Mouse (Mus musculus): Measurements from ENCODE around the gene Ap4e1. TPM values are rescaled to one million over a fixed set of nuclear protein-coding genes. Genes with fewer than 3 reads are reported as not detected.

Ap4e1 gene
- 17.1 and 18.7 TPM in 2 replicates for total RNA-seq (2014; rRNA removed)
- polyA plus RNA-seq (2015; fragmentation: Nextera tagmentation; extraction: Ambion mirVana), result 2.9 and 5.8 TPM in 2 replicates

- peak; percentile 96 for ATAC-seq
- WGBS, result under 1% methylated on average over 39 of the region's 40 CpGs
- Histone ChIP-seq H3K9ac (peak within 1 kb of the TSS; percentile 88), H3K36me3 (ENCODE audit: insufficient read depth) (peaks cover 16% of the 10 kb centered on the region), H3K4me1 (ENCODE audit: insufficient read depth) (peaks cover 8% of the 10 kb centered on the region), H3K9me3 (ENCODE audit: low read length) (no peaks in the 10 kb centered on the region), H3K4me2 (ENCODE audit: low read depth) (peak within 1 kb of the TSS; percentile 57), H3K4me3 (ENCODE audit: low read depth, low read length) (peak within 1 kb of the TSS; percentile 66), H3K27me3 (ENCODE audit: insufficient read depth, low read length) (no peaks in the 10 kb centered on the region), H3K27ac (ENCODE audit: low read depth, low read length) (peak within 1 kb of the TSS; percentile 51)
- DNase-seq, result peak; percentile 98
- TF ChIP-seq CTCF (IDR thresholded peaks at IDR 0.05; ENCODE audit: low read depth), result peak; percentile 95
Observed at GRCm38 (mm10) chr2:127008469-127008998, at the start of gene Ap4e1. Gene Ap4e1, plus strand, starts transcription at chr2:127008717.

- WGBS, result 77% methylated on average over 2 of the region's 2 CpGs
- Histone ChIP-seq H3K4me3 (ENCODE audit: low read depth, low read length) (no peak overlapping the region), H3K4me2 (ENCODE audit: low read depth) (no peak overlapping the region), H3K4me1 (ENCODE audit: insufficient read depth) (no peaks in the 10 kb centered on the region), H3K36me3 (ENCODE audit: insufficient read depth) (no peaks in the 10 kb centered on the region), H3K9me3 (ENCODE audit: low read length) (no peaks in the 10 kb centered on the region), H3K27ac (ENCODE audit: low read depth, low read length) (no peak overlapping the region), H3K27me3 (ENCODE audit: insufficient read depth, low read length) (no peaks in the 10 kb centered on the region), H3K9ac (no peak overlapping the region)
- no peak for TF ChIP-seq CTCF (IDR thresholded peaks at IDR 0.05; ENCODE audit: low read depth)
- ATAC-seq, result no peak
- DNase-seq, result no peak
Observed at GRCm38 (mm10) chr2:126961696-126962095, 46.8 kb upstream of the Ap4e1 start.

GRCm38 (mm10) chr2:126977428-126977827 lies 31.1 kb upstream of the Ap4e1 start:
- no peaks in the 10 kb centered on the region for H3K27me3 ChIP-seq (ENCODE audit: insufficient read depth, low read length)
- TF ChIP-seq CTCF (IDR thresholded peaks at IDR 0.05; ENCODE audit: low read depth), result no peak
- no peak overlapping the region for H3K27ac ChIP-seq (ENCODE audit: low read depth, low read length)
- H3K4me1 ChIP-seq (ENCODE audit: insufficient read depth), result no peaks in the 10 kb centered on the region
- no peak overlapping the region for H3K9ac ChIP-seq
- H3K4me2 ChIP-seq (ENCODE audit: low read depth), result no peak overlapping the region
- DNase-seq (no peak), ATAC-seq (no peak)
- WGBS, result 63% methylated on average over 6 of the region's 6 CpGs
- no peaks in the 10 kb centered on the region for H3K36me3 ChIP-seq (ENCODE audit: insufficient read depth)
- H3K9me3 ChIP-seq (ENCODE audit: low read length), result no peaks in the 10 kb centered on the region
- no peak overlapping the region for H3K4me3 ChIP-seq (ENCODE audit: low read depth, low read length)

- Histone ChIP-seq H3K27ac (ENCODE audit: low read depth, low read length) (no peak overlapping the region), H3K9ac (no peak overlapping the region), H3K4me3 (ENCODE audit: low read depth, low read length) (no peak overlapping the region), H3K27me3 (ENCODE audit: insufficient read depth, low read length) (no peaks in the 10 kb centered on the region), H3K9me3 (ENCODE audit: low read length) (no peaks in the 10 kb centered on the region), H3K4me2 (ENCODE audit: low read depth) (no peak overlapping the region), H3K4me1 (ENCODE audit: insufficient read depth) (no peaks in the 10 kb centered on the region), H3K36me3 (ENCODE audit: insufficient read depth) (no peaks in the 10 kb centered on the region)
- TF ChIP-seq CTCF (IDR thresholded peaks at IDR 0.05; ENCODE audit: low read depth), result no peak
- WGBS, result 86% methylated on average over 4 of the region's 4 CpGs
- DNase-seq (no peak), ATAC-seq (no peak)
Observed at GRCm38 (mm10) chr2:126983221-126983620, 25.3 kb upstream of the Ap4e1 start.

GRCm38 (mm10) chr2:126989919-126990318 lies 18.6 kb upstream of the Ap4e1 start:
- no peak overlapping the region for H3K9ac ChIP-seq
- no peaks in the 10 kb centered on the region for H3K27me3 ChIP-seq (ENCODE audit: insufficient read depth, low read length)
- no peaks in the 10 kb centered on the region for H3K36me3 ChIP-seq (ENCODE audit: insufficient read depth)
- no peaks in the 10 kb centered on the region for H3K4me1 ChIP-seq (ENCODE audit: insufficient read depth)
- ATAC-seq (no peak), DNase-seq (no peak)
- WGBS, result 85% methylated on average over 6 of the region's 6 CpGs
- no peak overlapping the region for H3K27ac ChIP-seq (ENCODE audit: low read depth, low read length)
- H3K9me3 ChIP-seq (ENCODE audit: low read length), result no peaks in the 10 kb centered on the region
- no peak for TF ChIP-seq CTCF (IDR thresholded peaks at IDR 0.05; ENCODE audit: low read depth)
- no peak overlapping the region for H3K4me2 ChIP-seq (ENCODE audit: low read depth)
- H3K4me3 ChIP-seq (ENCODE audit: low read depth, low read length), result no peak overlapping the region

DNA sequence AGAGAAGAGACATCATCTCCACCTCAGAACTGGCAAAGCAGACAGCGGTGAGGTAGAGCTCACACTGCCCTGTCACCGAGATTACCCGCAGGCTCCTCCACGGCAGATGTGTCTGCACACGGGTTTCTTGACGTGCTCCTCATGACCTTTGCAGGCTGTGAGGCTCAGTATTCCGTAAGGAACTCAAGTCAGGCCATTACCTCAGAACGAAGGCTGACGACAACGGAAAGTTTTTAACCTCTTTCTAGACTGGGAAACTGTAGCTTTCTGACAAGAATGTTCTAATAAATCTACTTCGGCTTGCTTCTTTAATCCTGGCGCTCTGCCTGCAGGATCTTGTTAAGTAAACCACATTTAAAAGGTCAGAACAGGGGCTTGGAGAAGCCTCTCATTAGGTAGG lies 15.8 kb upstream of the Ap4e1 start:
- H3K9me3 ChIP-seq (ENCODE audit: low read length), result no peaks in the 10 kb centered on the region
- H3K9ac ChIP-seq, result no peak overlapping the region
- H3K4me1 ChIP-seq (ENCODE audit: insufficient read depth), result no peaks in the 10 kb centered on the region
- H3K4me3 ChIP-seq (ENCODE audit: low read depth, low read length), result no peak overlapping the region
- WGBS, result 77% methylated on average over 12 of the region's 12 CpGs
- no peak overlapping the region for H3K4me2 ChIP-seq (ENCODE audit: low read depth)
- DNase-seq (no peak), ATAC-seq (no peak)
- no peaks in the 10 kb centered on the region for H3K27me3 ChIP-seq (ENCODE audit: insufficient read depth, low read length)
- no peaks in the 10 kb centered on the region for H3K36me3 ChIP-seq (ENCODE audit: insufficient read depth)
- TF ChIP-seq CTCF (IDR thresholded peaks at IDR 0.05; ENCODE audit: low read depth), result no peak
- H3K27ac ChIP-seq (ENCODE audit: low read depth, low read length), result no peak overlapping the region

DNA sequence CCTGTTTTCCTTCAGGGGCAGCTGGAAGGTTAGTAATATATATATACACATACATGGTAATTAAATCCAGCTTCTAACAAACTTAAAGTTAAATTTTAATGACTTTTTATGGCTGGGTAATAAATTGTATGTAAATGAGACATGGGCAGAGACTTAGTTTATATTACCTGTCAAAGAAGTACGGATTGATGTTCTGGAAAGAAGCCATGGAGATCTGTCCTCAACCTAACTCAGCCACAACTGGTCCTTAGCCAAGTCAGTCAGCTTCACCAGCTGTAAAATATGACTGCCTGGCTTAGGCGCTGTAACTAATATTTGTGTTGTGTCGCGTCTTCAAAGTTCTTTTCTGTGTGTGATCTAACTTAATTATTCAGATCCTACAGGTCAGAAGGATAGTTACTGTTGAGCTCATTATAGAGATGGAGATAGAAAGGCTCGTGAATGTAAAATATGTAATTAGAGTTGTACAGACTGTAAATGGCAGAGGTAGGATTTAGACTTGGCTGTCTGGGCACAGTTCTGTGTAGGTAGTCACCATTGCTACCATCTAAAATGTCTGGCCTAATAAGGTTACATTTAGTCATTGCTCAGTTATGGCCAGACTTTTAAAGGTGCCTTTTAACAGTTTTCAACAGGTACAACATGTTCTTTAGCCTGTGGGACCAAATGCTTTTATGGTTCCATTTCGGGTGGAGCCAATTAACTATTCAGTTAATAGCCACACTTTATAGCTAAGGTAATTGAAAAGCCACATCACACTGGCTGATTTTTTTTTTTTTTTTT lies 13.9 kb upstream of the Ap4e1 start:
- Histone ChIP-seq H3K4me3 (ENCODE audit: low read depth, low read length) (no peak overlapping the region), H3K27me3 (ENCODE audit: insufficient read depth, low read length) (no peaks in the 10 kb centered on the region), H3K9me3 (ENCODE audit: low read length) (no peaks in the 10 kb centered on the region), H3K4me1 (ENCODE audit: insufficient read depth) (no peaks in the 10 kb centered on the region), H3K27ac (ENCODE audit: low read depth, low read length) (no peak overlapping the region), H3K4me2 (ENCODE audit: low read depth) (no peak overlapping the region), H3K36me3 (ENCODE audit: insufficient read depth) (no peaks in the 10 kb centered on the region), H3K9ac (no peak overlapping the region)
- WGBS, result 78% methylated on average over 6 of the region's 6 CpGs
- no peak for TF ChIP-seq CTCF (IDR thresholded peaks at IDR 0.05; ENCODE audit: low read depth)
- ATAC-seq, result no peak
- DNase-seq, result no peak
